Mouse (Mus musculus): ENCODE data around the gene Ccdc39.

The Ccdc39 gene

DNA sequence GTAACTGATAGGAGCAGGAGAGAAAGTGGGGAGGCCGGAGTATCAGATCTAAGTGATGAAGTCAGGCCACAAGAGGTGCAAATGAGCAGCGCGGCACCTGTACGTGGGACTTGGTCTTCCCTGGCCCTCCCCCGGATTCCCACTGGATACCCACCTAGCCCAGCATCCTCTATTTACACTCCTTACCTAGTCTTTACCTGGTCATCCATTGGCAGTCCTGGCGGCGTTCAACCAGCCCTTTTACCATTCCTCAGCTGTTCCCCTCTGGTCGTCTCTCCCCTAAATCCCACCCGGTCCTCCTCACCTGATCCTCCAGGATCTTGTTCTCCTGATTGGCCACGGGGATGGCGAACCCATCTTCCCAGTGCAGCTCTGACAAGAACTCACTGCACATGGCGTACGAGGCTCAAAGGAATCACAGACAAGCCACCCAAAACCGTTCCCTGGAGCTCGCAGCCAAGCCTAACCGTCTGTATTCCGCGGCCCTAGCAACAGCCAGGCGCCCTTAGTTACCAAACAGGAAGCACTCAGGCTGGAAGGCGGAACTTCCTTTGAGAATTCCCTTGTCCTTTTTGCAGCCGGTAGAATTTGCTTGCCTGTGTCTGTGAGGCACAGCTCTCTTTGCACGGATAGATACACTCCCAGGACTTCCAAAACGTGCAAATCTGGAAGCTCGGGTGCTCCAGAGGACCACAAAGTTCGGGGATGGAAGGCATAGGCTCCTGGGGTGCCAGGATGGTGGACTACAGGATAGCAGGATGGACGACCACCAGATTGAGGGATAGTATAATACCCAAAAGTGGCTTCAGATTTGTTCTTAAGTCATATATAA lies at the start of gene Ccdc39:
Gene Ccdc39 (minus strand): TSS at position 510 of the 832 bp plus-strand sequence.
- in situ Hi-C loops (cut with MboI; ENCODE audit: unreplicated experiment in 2 of 2), result no loop called here

DNA sequence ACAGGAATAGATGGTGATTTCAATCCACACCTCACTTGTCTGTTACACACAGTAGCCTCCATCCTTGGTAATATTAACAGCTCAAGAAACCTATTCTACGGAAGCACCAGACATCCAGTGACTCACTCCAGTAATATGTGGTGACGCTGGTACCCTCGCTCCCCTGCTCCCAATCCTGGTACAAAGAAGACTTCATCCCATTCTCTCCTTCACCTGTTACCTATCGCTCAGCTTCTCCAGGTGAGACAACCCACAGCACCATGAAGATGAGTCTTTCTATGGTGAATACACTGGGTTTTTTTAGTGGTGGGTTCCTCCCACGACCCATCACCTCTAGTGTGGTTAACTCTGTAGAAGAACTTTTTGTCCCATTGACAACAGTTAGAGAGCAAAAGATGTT lies 49.3 kb upstream of the Ccdc39 start:
- in situ Hi-C loops (cut with MboI; ENCODE audit: unreplicated experiment in 2 of 2), result no loop called here

- in situ Hi-C loops (cut with MboI; ENCODE audit: unreplicated experiment in 2 of 2), result no loop called here
Observed at GRCm38 (mm10) chr3:33887438-33887837, 43.3 kb upstream of the Ccdc39 start.

- in situ Hi-C loops (cut with MboI; ENCODE audit: unreplicated experiment in 2 of 2), result no loop called here
Observed at GRCm38 (mm10) chr3:33883105-33883504, 39.0 kb upstream of the Ccdc39 start.

GRCm38 (mm10) chr3:33882695-33883094 lies 38.6 kb upstream of the Ccdc39 start:
- in situ Hi-C loops (cut with MboI; ENCODE audit: unreplicated experiment in 2 of 2), result no loop called here

- in situ Hi-C loops (cut with MboI; ENCODE audit: unreplicated experiment in 2 of 2), result no loop called here
Observed at GRCm38 (mm10) chr3:33878661-33879060, 34.6 kb upstream of the Ccdc39 start.

DNA sequence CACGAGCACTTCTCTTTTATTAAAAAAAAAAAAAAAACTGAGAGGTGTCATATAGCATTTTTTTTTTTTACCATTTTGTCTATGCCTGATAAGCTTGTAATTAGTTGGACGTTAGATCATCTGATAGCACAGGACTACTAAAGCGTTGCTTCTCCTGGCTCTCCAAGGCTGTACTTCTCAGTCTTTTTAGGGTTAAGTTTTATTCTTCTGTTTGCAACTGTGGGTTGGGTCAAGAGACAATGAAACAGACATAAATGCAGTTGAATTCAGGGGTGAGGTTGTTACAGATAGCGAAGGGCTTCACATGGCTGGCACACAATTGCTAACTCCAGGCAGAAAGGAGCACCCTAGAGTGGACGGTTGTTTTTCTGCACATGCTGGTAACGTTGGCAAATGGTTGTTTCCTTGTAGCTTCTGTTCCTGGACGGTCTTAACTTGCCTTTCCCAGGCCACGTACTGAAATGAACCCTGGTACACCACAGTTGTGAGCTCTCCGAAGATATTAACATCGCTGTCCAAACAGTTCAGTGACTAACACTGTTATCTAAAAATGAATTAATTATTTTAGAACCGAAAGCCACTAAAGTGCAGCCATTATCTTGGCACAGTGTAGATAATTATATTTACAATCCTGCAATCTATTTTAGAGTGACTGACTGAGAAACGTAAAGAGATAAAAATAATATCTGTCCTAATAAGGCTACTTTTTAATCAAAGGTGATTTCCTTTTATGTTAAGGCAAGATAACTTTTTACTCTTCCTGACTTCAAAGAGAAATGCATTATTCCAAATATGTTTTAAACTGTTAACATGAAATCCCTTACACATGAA lies 30.6 kb upstream of the Ccdc39 start:
- in situ Hi-C loops (cut with MboI; ENCODE audit: unreplicated experiment in 2 of 2), result no loop called here

GRCm38 (mm10) chr3:33873837-33874236 lies 29.7 kb upstream of the Ccdc39 start:
- in situ Hi-C loops (cut with MboI; ENCODE audit: unreplicated experiment in 2 of 2), result no loop called here

GRCm38 (mm10) chr3:33873366-33873765 lies 29.3 kb upstream of the Ccdc39 start:
- in situ Hi-C loops (cut with MboI; ENCODE audit: unreplicated experiment in 2 of 2), result no loop called here

- in situ Hi-C loops (cut with MboI; ENCODE audit: unreplicated experiment in 2 of 2), result no loop called here
Observed at GRCm38 (mm10) chr3:33864000-33864540, 20.0 kb upstream of the Ccdc39 start.

- in situ Hi-C loops (cut with MboI; ENCODE audit: unreplicated experiment in 2 of 2), result no loop called here
Observed at GRCm38 (mm10) chr3:33858939-33859338, 14.8 kb upstream of the Ccdc39 start.

- in situ Hi-C loops (cut with MboI; ENCODE audit: unreplicated experiment in 2 of 2), result no loop called here
Observed at GRCm38 (mm10) chr3:33853062-33853461, 9.0 kb upstream of the Ccdc39 start.

GRCm38 (mm10) chr3:33850856-33851255 lies 6.7 kb upstream of the Ccdc39 start:
- in situ Hi-C loops (cut with MboI; ENCODE audit: unreplicated experiment in 2 of 2), result no loop called here

DNA sequence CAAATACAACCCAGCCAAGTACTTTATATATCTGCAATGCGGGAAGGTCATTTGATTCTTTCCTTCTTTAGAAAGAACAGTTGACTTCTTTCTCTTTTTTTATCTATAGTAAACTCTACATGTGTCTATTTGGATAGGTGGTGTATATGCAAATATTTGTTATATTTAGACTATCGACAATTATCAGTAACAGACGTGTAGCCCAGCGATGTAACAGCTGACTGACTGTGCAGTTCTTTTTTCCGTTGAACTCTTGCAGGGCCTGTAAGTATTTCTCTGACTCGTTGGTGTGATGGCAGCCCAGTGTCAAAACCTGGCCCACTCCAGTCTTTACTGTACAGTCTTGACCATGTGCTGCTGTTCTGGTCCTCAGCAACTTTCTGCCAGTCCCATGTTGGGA lies 2.5 kb upstream of the Ccdc39 start:
- in situ Hi-C loops (cut with MboI; ENCODE audit: unreplicated experiment in 2 of 2), result no loop called here

- in situ Hi-C loops (cut with MboI; ENCODE audit: unreplicated experiment in 2 of 2), result no loop called here
Observed at GRCm38 (mm10) chr3:33838877-33839276, 5.2 kb downstream of the Ccdc39 start.

- in situ Hi-C loops (cut with MboI; ENCODE audit: unreplicated experiment in 2 of 2), result no loop called here
Observed at GRCm38 (mm10) chr3:33836576-33836975, 7.5 kb downstream of the Ccdc39 start.

- in situ Hi-C loops (cut with MboI; ENCODE audit: unreplicated experiment in 2 of 2), result no loop called here
Observed at GRCm38 (mm10) chr3:33832351-33832750, 11.8 kb downstream of the Ccdc39 start.

- in situ Hi-C loops (cut with MboI; ENCODE audit: unreplicated experiment in 2 of 2), result loop anchor here (5.0 to 25.0 kb wide), 4 partner anchors 100 to 1663 kb away; partner anchors contain the start of gene Dnajc19 (in 1 of the 2)
Observed at GRCm38 (mm10) chr3:33824135-33824946, 19.8 kb downstream of the Ccdc39 start.

GRCm38 (mm10) chr3:33807151-33807550 lies 37.0 kb downstream of the Ccdc39 start:
- in situ Hi-C loops (cut with MboI; ENCODE audit: unreplicated experiment in 2 of 2), result loop anchor here (10.0 to 25.0 kb wide), 4 partner anchors 208 to 1470 kb away; partner anchors contain the start of genes Dnajc19 (in 1 of the 2), Fxr1 (in 1 of the 2), Mrpl47 (in 1 of the 2) and Ndufb5 (in 1 of the 2)

- in situ Hi-C loops (cut with MboI; ENCODE audit: unreplicated experiment in 2 of 2), result loop anchor here (10.0 to 25.0 kb wide), 4 partner anchors 214 to 1463 kb away; partner anchors contain the start of genes Dnajc19 (in 1 of the 2), Fxr1 (in 1 of the 2), Mrpl47 (in 1 of the 2) and Ndufb5 (in 1 of the 2)
Observed at GRCm38 (mm10) chr3:33800513-33800820, 43.6 kb downstream of the Ccdc39 start.

Measured in v-Abl transformed pro-B cells (cell line).